Mouse (Mus musculus): Measurements from ENCODE around the gene Ccdc47.

DNA sequence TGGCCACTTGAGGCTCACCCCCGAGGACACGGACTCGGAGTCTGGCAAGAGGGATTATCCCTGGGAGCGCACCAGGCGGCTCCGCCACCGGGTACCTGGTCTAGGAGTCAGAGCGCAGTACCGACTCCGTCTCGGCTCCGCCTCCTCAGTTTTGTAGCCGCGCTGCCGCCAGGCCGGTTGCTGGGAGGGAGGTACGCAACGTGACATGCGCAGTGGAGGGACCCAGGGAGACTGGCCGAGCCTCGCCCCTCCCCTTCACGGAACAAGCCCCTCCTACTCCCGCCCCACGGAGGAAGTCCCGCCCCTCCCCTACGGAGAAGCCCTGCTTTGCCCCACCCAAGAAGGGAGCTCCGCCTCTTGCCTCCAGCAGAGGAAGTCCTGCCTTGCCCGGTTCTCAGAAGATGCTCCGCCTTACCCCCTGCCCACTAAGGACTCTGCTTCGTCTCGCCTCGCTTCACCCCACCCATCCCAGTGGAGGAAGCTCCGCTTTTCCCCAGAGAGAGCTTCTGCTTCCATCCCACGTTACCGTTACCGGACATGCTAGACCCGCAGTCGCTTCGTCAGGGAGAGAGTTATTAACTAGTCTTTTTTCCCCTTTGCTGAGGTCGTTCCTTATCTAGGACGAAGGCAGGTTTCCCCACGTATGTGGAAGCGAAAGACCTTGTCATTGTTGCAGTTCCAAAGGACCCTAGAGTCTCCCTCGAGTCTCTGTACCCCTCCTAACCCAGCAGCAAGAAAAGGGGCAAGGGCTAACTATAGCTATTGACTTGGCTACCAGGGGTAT is 22.6 kb downstream of the Ccdc47 start:
- TF ChIP-seq CTCF (IDR thresholded peaks at IDR 0.05; ENCODE audit: insufficient read depth, low read depth, low read length) (peak; percentile 8; the same call in 1 of the 2 replicates), POLR2A (IDR thresholded peaks at IDR 0.05; ENCODE audit: insufficient read depth, low read depth, low read length) (peak; percentile 46; the same call in 1 of the 2 replicates)

All from olfactory bulb, adult 2 months (tissue).